Mouse (Mus musculus) midbrain, embryonic 14.5 days (tissue): ENCODE measurements around the gene Gm10803. TPM values are rescaled to one million over a fixed set of nuclear protein-coding genes. Genes with fewer than 3 reads are reported as not detected.

Experiments used
- ATAC-seq: fragments of 200-750 bp; cut with Nextera tagmentation; 2 replicates; pipeline ENCODE4 v1.8.0; 2017; ENCODE audit warnings: moderate number of reproducible peaks, moderate library complexity; ENCODE audit not compliant: low FRiP score, low TSS enrichment
- DNase-seq: peaks from one replicate; pipeline ENCODE4 v3.0.0-alpha.2; 2015
- H3K27ac ChIP-seq: fragments of 300-500 bp; sonication (generic); replicated peaks from 2 replicates; pipeline ENCODE4 v1.5.1; 2014; ENCODE audit warnings: mild to moderate bottlenecking, low read depth, low read length, moderate library complexity
- H3K27me3 ChIP-seq: fragments of 300-500 bp; sonication (generic); 2 replicates; pipeline ENCODE4 v1.6.1; 2014; ENCODE audit warnings: low read length, control low read depth, mixed read lengths; ENCODE audit not compliant: control insufficient read depth, insufficient read depth
- H3K36me3 ChIP-seq: fragments of 300-500 bp; sonication (generic); 2 replicates; pipeline ENCODE4 v1.6.1; 2014; ENCODE audit warnings: low read length, control low read depth; ENCODE audit not compliant: control insufficient read depth, insufficient read depth
- H3K4me1 ChIP-seq: fragments of 300-500 bp; sonication (generic); 2 replicates; pipeline ENCODE4 v1.6.1; 2014; ENCODE audit warnings: mild to moderate bottlenecking, antibody characterized with exemption, low read length, control low read depth; ENCODE audit not compliant: control insufficient read depth, insufficient read depth
- H3K4me2 ChIP-seq: fragments of 300-500 bp; sonication (generic); 2 replicates; pipeline ENCODE4 v1.6.1; 2014; ENCODE audit warnings: mild to moderate bottlenecking, low read length, moderate library complexity
- H3K4me3 ChIP-seq: fragments of 300-500 bp; sonication (generic); replicated peaks from 2 replicates; pipeline ENCODE4 v1.5.1; 2014; ENCODE audit warnings: low read depth, low read length
- H3K9ac ChIP-seq: fragments of 300-500 bp; sonication (generic); replicated peaks from 2 replicates; pipeline ENCODE4 v1.6.1; 2014; ENCODE audit warnings: mild to moderate bottlenecking, low read length, moderate library complexity
- H3K9me3 ChIP-seq: fragments of 300-500 bp; sonication (generic); 2 replicates; pipeline ENCODE4 v1.6.1; 2016; ENCODE audit warnings: low read length, control low read depth, mixed read lengths; ENCODE audit not compliant: control insufficient read depth
- WGBS: fragments of 180-500 bp; shearing (Covaris S2); extraction: QIAGEN DNeasy Blood & Tissue Kit; methylation state at CpG from one replicate; pipeline ENCODE4 v1.1.7; 2014; 5-methylcytosine and 5-hydroxymethylcytosine counted together
- polyA plus RNA-seq: library from polyadenylated mRNA; unstranded; fragments of >200 nt; fragmentation: Nextera tagmentation; extraction: Ambion mirVana; gene quantifications from 2 replicates; pipeline ENCODE4 v1.2.1, GENCODE M21; 2014

Gene Gm10803
- polyA plus RNA-seq, 1 experiment from 2014 or later, result not detected

- H3K9ac ChIP-seq, result no peak overlapping the region
- no peak overlapping the region for H3K27ac ChIP-seq
- DNase-seq (no peak), ATAC-seq (no peak)
- H3K9me3 ChIP-seq, result no peaks in the 10 kb centered on the region
- no peak overlapping the region for H3K4me3 ChIP-seq
- no peaks in the 10 kb centered on the region for H3K36me3 ChIP-seq
- no peaks in the 10 kb centered on the region for H3K4me1 ChIP-seq
- H3K4me2 ChIP-seq, result no peak overlapping the region
- 84% methylated on average over 6 of the region's 6 CpGs for WGBS
- H3K27me3 ChIP-seq, result no peaks in the 10 kb centered on the region
Measured at GRCm38 (mm10) chr2:93604601-93605285, 44.4 kb downstream of the Gm10803 start.

GRCm38 (mm10) chr2:93608800-93609199 is 48.4 kb downstream of the Gm10803 start:
- DNase-seq, result no peak
- no peak for ATAC-seq
- H3K4me1 ChIP-seq, result no peaks in the 10 kb centered on the region
- no peaks in the 10 kb centered on the region for H3K9me3 ChIP-seq
- H3K9ac ChIP-seq, result no peak overlapping the region
- no peaks in the 10 kb centered on the region for H3K36me3 ChIP-seq
- 83% methylated on average over 3 of the region's 3 CpGs for WGBS
- H3K4me2 ChIP-seq, result no peak overlapping the region
- no peak overlapping the region for H3K4me3 ChIP-seq
- H3K27ac ChIP-seq, result no peak overlapping the region
- no peaks in the 10 kb centered on the region for H3K27me3 ChIP-seq

GRCm38 (mm10) chr2:93613020-93613419 is 52.7 kb downstream of the Gm10803 start:
- H3K36me3 ChIP-seq, result no peaks in the 10 kb centered on the region
- no peak overlapping the region for H3K4me2 ChIP-seq
- H3K9me3 ChIP-seq, result no peaks in the 10 kb centered on the region
- no peaks in the 10 kb centered on the region for H3K27me3 ChIP-seq
- no peak overlapping the region for H3K4me3 ChIP-seq
- ATAC-seq (no peak), DNase-seq (no peak)
- H3K27ac ChIP-seq, result no peak overlapping the region
- WGBS, result 92% methylated on average over 7 of the region's 7 CpGs
- H3K9ac ChIP-seq, result no peak overlapping the region
- H3K4me1 ChIP-seq, result no peaks in the 10 kb centered on the region

Other genes with a start within 250 kb of the Gm10803 start
- gene Tspan18, start 226.1 kb upstream of the Gm10803 start, polyA plus RNA-seq, result 21.2 and 27.8 TPM in 2 replicates
- 12.6 and 14.1 TPM in 2 replicates for gene Cd82, start 97.4 kb upstream of the Gm10803 start, polyA plus RNA-seq
- gene Alx4, start 81.8 kb downstream of the Gm10803 start, polyA plus RNA-seq, result 0.05 and 0.80 TPM in 2 replicates